Mouse (Mus musculus) CH12.LX (cell line): ENCODE measurements at regions not wholly inside any gene's neighbourhood (a gene's known extent, or its start where the extent isn't known, plus 50 kb on each side); places are given as distances from the start of the nearest gene placed in this dataset.

Experiments
- DNase-seq: peaks from one replicate; pipeline ENCODE4 v3.0.0-alpha.2; 2013; ENCODE audit errors: extremely low read depth
- H3K27ac ChIP-seq: 2 replicates; pipeline ENCODE4 v1.5.1; 2012; ENCODE audit warnings: low read depth, mild to moderate bottlenecking, control low read depth, moderate library complexity; ENCODE audit not compliant: insufficient read depth
- H3K27me3 ChIP-seq: replicated peaks from 2 replicates; pipeline ENCODE3; 2012; ENCODE audit warnings: inconsistent platforms
- H3K36me3 ChIP-seq, 2 experiments: replicated peaks in 1 of 2; 2 replicates each; pipeline versions ENCODE3 to v1.6.1; 2012; ENCODE audit warnings: inconsistent platforms in 1 of 2, low read length in 1 of 2, mild to moderate bottlenecking in 1 of 2, mixed read lengths in 1 of 2, moderate library complexity in 1 of 2; ENCODE audit not compliant: control insufficient read depth in 1 of 2, insufficient read depth in 1 of 2
- H3K4me1 ChIP-seq, 2 experiments: 2 replicates each; pipeline ENCODE4 v1.6.1; 2012; ENCODE audit warnings: inconsistent platforms in 1 of 2, moderate library complexity in 1 of 2; ENCODE audit not compliant: insufficient read depth in 2 of 2, control insufficient read depth in 1 of 2
- H3K4me2 ChIP-seq: 2 replicates; pipeline ENCODE4 v1.6.1; 2012; ENCODE audit warnings: low read depth, mild to moderate bottlenecking, control low read depth; ENCODE audit not compliant: poor library complexity, insufficient read depth, severe bottlenecking
- H3K4me3 ChIP-seq, 3 experiments: fragments of 150-350 bp in 1 of 3; sonication (generic) in 1 of 3; replicated peaks in 1 of 3; 2 replicates each; pipeline versions ENCODE3 to v1.5.1; 2011 to 2012; ENCODE audit warnings: low read depth in 2 of 3, low read length in 2 of 3, mild to moderate bottlenecking in 2 of 3, moderate library complexity in 2 of 3, control low read depth in 1 of 3, improper control_type of control experiment in 1 of 3, inconsistent platforms in 1 of 3, mixed read lengths in 1 of 3; ENCODE audit not compliant: poor library complexity in 1 of 3
- H3K79me2 ChIP-seq: replicated peaks from 2 replicates; pipeline ENCODE4 v1.6.1; 2012; ENCODE audit warnings: mild to moderate bottlenecking, moderate library complexity; ENCODE audit not compliant: control insufficient read depth, poor library complexity, insufficient read depth, severe bottlenecking; ENCODE audit errors: extremely low read depth
- H3K9ac ChIP-seq: 2 replicates; pipeline ENCODE4 v1.6.1; 2012; ENCODE audit warnings: low read depth, mild to moderate bottlenecking, control low read depth, moderate library complexity; ENCODE audit not compliant: insufficient read depth
- H3K9me3 ChIP-seq: replicated peaks from 2 replicates; pipeline ENCODE3; 2012; ENCODE audit warnings: low read length, inconsistent platforms, mixed read lengths
- BHLHE40 ChIP-seq: IDR thresholded peaks from 2 replicates; pipeline ENCODE4 v1.6.1; 2011; ENCODE audit warnings: mild to moderate bottlenecking, low read depth, low read length, improper control_type of control experiment
- CTCF ChIP-seq, 2 experiments: IDR thresholded peaks in 1 of 2; conservative IDR thresholded peaks in 1 of 2; 2 replicates each; pipeline ENCODE4 v1.5.1; 2011 to 2012; ENCODE audit warnings: low read depth in 2 of 2, low read length in 2 of 2, improper control_type of control experiment in 1 of 2, inconsistent platforms in 1 of 2, mild to moderate bottlenecking in 1 of 2, moderate library complexity in 1 of 2
- E2F4 ChIP-seq: IDR thresholded peaks from 2 replicates; pipeline ENCODE4 v1.6.1; 2011; ENCODE audit warnings: low read depth, low read length, improper control_type of control experiment; ENCODE audit not compliant: insufficient replicate concordance
- GABPA ChIP-seq: IDR thresholded peaks from 2 replicates; pipeline ENCODE4 v1.6.1; 2012; ENCODE audit warnings: low read depth, low read length, improper control_type of control experiment, inconsistent platforms; ENCODE audit not compliant: insufficient replicate concordance
- HCFC1 ChIP-seq: IDR thresholded peaks from 2 replicates; pipeline ENCODE4 v1.6.1; 2012; ENCODE audit warnings: low read depth, mild to moderate bottlenecking, inconsistent platforms, low read length, improper control_type of control experiment
- IRF4 ChIP-seq: IDR thresholded peaks from 2 replicates; pipeline ENCODE4 v1.6.1; 2014; ENCODE audit warnings: low read depth, mild to moderate bottlenecking, inconsistent platforms, low read length, improper control_type of control experiment
- JUND ChIP-seq: conservative IDR thresholded peaks from 2 replicates; pipeline ENCODE4 v1.6.1; 2011; ENCODE audit warnings: low read depth, low read length, improper control_type of control experiment
- KAT2A ChIP-seq: IDR thresholded peaks from 2 replicates; pipeline ENCODE4 v1.6.1; 2012; ENCODE audit warnings: low read length, improper control_type of control experiment, inconsistent platforms; ENCODE audit not compliant: insufficient replicate concordance
- MAFK ChIP-seq: IDR thresholded peaks from 2 replicates; pipeline ENCODE4 v1.6.1; 2011; ENCODE audit warnings: low read length, improper control_type of control experiment; ENCODE audit not compliant: insufficient replicate concordance
- MAX ChIP-seq: IDR thresholded peaks from 2 replicates; pipeline ENCODE4 v1.6.1; 2011; ENCODE audit warnings: low read length, improper control_type of control experiment
- MAZ ChIP-seq: IDR thresholded peaks from 2 replicates; pipeline ENCODE4 v1.6.1; 2012; ENCODE audit warnings: low read depth, mild to moderate bottlenecking, inconsistent platforms, low read length, improper control_type of control experiment, moderate library complexity
- MEF2A ChIP-seq: IDR thresholded peaks from 2 replicates; pipeline ENCODE4 v1.6.1; 2014; ENCODE audit warnings: low read depth, mild to moderate bottlenecking, inconsistent platforms, low read length, improper control_type of control experiment, borderline replicate concordance
- MYC ChIP-seq: IDR thresholded peaks from 2 replicates; pipeline ENCODE4 v1.6.1; 2011; ENCODE audit warnings: low read depth, mild to moderate bottlenecking, improper control_type of control experiment, low read length
- PAX5 ChIP-seq: IDR thresholded peaks from 2 replicates; pipeline ENCODE4 v1.6.1; 2012; ENCODE audit warnings: low read length, inconsistent platforms, mixed read lengths
- POLR2AphosphoS2 ChIP-seq: IDR thresholded peaks from 2 replicates; pipeline ENCODE4 v1.6.1; 2011; ENCODE audit warnings: low read depth, low read length, improper control_type of control experiment
- RAD21 ChIP-seq: IDR thresholded peaks from 2 replicates; pipeline ENCODE4 v1.6.1; 2011; ENCODE audit warnings: low read depth, mild to moderate bottlenecking, low read length, improper control_type of control experiment, moderate library complexity
- SIN3A ChIP-seq: IDR thresholded peaks from 2 replicates; pipeline ENCODE4 v1.6.1; 2012; ENCODE audit warnings: low read length, improper control_type of control experiment, inconsistent platforms
- SMC3 ChIP-seq: IDR thresholded peaks from 2 replicates; pipeline ENCODE4 v1.6.1; 2011; ENCODE audit warnings: low read depth, low read length, improper control_type of control experiment
- TBP ChIP-seq: conservative IDR thresholded peaks from 2 replicates; pipeline ENCODE4 v1.6.1; 2011; ENCODE audit warnings: low read depth, low read length, improper control_type of control experiment
- UBTF ChIP-seq: IDR thresholded peaks from 2 replicates; pipeline ENCODE4 v1.6.1; 2012; ENCODE audit warnings: low read depth, mild to moderate bottlenecking, inconsistent platforms, low read length, improper control_type of control experiment, moderate library complexity
- USF2 ChIP-seq: conservative IDR thresholded peaks from 2 replicates; pipeline ENCODE4 v1.6.1; 2011; ENCODE audit warnings: low read depth, low read length, improper control_type of control experiment
- ZC3H11A ChIP-seq: IDR thresholded peaks from 2 replicates; pipeline ENCODE4 v1.6.1; 2012; ENCODE audit warnings: low read depth, mild to moderate bottlenecking, inconsistent platforms, low read length, improper control_type of control experiment
- ZKSCAN1 ChIP-seq: IDR thresholded peaks from 2 replicates; pipeline ENCODE4 v1.6.1; 2012; ENCODE audit warnings: low read depth, inconsistent platforms, low read length, improper control_type of control experiment, borderline replicate concordance
- dilution Hi-C: fragments of 300-500 bp; cut with MboI; formaldehyde crosslinking; loops from 2 replicates; pipeline ENCODE4 v1.14.3; 2020; ENCODE audit warnings: low sequenced_read_pairs; ENCODE audit not compliant: extremely low pct_unique_long_range_greater_than_20kb, extremely low pct_ligation_motif_present
- in situ Hi-C: fragments of 300-500 bp; cut with MboI; formaldehyde crosslinking; loops from 3 replicates; pipeline ENCODE4 v1.14.3; 2019; ENCODE audit warnings: low sequenced_read_pairs, low pct_ligation_motif_present, low pct_unique_long_range_greater_than_20kb, mixed read lengths

GRCm38 (mm10) chr3:143662041-143662685 is 542.9 kb downstream of the Lmo4 start:
- Histone ChIP-seq H3K4me1 (0 out of 4 replicates have a peak, but pooled peaks cover 0 to 4% of the 10 kb centered on the region in 2 experiments), H3K9ac (no peak overlapping the region), H3K79me2 (no peaks in the 10 kb centered on the region), H3K36me3 (no peaks in the 10 kb centered on the region), H3K4me3 (no peak overlapping the region), H3K9me3 (no peaks in the 10 kb centered on the region), H3K27me3 (no peaks in the 10 kb centered on the region), H3K27ac (no peak overlapping the region), H3K4me2 (no peak overlapping the region)
- TF ChIP-seq CTCF (conservative IDR thresholded peaks at IDR 0.05 in 1 of 2, IDR thresholded peaks at IDR 0.05 in 1 of 2; ENCODE audit: low read depth in 2 of 2, low read length in 2 of 2) (peak in 1 of 2 experiments; percentile 68; a peak in 2 of 4 replicates), SMC3 (peak; percentile 82), BHLHE40 (no peak), GABPA (no peak), ZC3H11A (peak; percentile 32; the same call in 1 of the 2 replicates), RAD21 (peak; percentile 63), MYC (no peak)
- in situ Hi-C loops (no loop called here), dilution Hi-C loops (no loop called here)
- no peak for DNase-seq

DNA sequence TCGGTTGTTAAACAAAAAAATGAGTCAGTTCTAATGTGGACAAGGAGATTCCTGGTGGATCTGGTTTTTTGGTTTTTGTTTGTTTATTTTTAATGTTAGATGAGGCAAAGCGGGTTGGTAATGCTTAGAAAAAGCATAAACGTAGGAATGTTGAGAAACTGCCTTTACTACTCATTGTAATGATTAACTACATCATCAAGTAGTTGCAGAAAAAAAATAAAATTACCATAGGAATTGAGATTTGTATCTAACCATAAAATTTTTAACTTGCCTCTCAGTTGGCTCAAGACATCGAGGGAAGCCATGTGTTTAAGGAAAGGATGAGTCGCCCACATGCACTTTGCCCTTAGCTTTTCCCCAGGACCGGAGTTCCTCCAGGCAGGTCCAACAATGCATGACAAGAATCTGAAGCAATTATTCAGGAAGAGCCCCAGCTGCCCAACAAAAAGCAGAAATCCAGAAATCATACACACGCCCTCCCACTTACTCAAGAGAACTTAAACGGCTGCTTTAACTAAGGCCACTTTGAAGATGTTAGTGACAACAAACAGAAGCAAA is 545.5 kb downstream of the Lmo4 start:
- Histone ChIP-seq H3K36me3 (no peaks in the 10 kb centered on the region), H3K79me2 (no peaks in the 10 kb centered on the region), H3K9me3 (no peaks in the 10 kb centered on the region), H3K27ac (no peak overlapping the region), H3K4me1 (0 out of 4 replicates have a peak, but pooled peaks cover 0 to 4% of the 10 kb centered on the region in 2 experiments), H3K9ac (no peak overlapping the region)
- no peak for DNase-seq
- in situ Hi-C loops = no loop called here
- TF ChIP-seq USF2 (no peak), SIN3A (no peak), POLR2AphosphoS2 (no peak)
- TF ChIP-seq, all 38 proteins: peak for 0
- dilution Hi-C loops = no loop called here
- Histone ChIP-seq H3K27me3 (no peaks in the 10 kb centered on the region), H3K4me3 (no peak overlapping the region), H3K4me2 (no peak overlapping the region)

DNA sequence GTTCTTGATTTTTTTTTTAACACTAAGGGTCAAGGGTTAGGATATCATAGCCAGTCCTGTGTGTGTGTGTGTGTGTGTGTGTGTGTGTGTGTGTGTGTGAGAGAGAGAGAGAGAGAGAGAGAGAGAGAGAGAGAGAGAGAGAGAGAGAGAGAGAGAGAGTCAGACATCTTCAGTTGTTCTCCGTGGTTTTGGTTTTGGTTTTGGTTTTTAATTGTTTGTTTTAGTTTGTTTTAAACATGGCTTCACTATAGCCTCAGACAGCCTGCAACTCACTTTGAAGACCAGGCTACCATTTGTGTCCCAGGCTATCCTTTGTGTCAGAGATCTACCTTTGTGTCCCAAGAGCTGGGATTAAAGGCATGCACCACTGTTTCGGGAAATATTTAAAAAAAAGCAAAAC is 557.8 kb downstream of the Lmo4 start:
- Histone ChIP-seq H3K4me2 (peak overlapping the region; percentile 89), H3K36me3 (no peaks in the 10 kb centered on the region), H3K4me1 (peaks cover 19 to 50% of the 10 kb centered on the region in 2 experiments), H3K9me3 (no peaks in the 10 kb centered on the region), H3K27me3 (no peaks in the 10 kb centered on the region), H3K27ac (peak overlapping the region; percentile 33), H3K9ac (peak overlapping the region; percentile 10), H3K79me2 (no peaks in the 10 kb centered on the region), H3K4me3 (peak overlapping the region in 1 of 3 experiments; percentile 25)
- in situ Hi-C loops = no loop called here
- peak; percentile 24 for DNase-seq
- dilution Hi-C loops = no loop called here
- TF ChIP-seq IRF4 (0 out of 2 replicates have a peak, but pooled peaks have one; percentile 13), MAX (no peak), E2F4 (no peak), SIN3A (0 out of 2 replicates have a peak, but pooled peaks have one; percentile 13), HCFC1 (no peak), KAT2A (no peak), TBP (no peak), SMC3 (no peak), ZKSCAN1 (no peak), MAZ (no peak), UBTF (no peak), USF2 (no peak), JUND (no peak; the same call in none of the 2 replicates), CTCF (conservative IDR thresholded peaks at IDR 0.05 in 1 of 2, IDR thresholded peaks at IDR 0.05 in 1 of 2; ENCODE audit: low read depth in 2 of 2, low read length in 2 of 2) (no peak), PAX5 (no peak), MAFK (no peak), MEF2A (no peak), ZC3H11A (no peak)
